Mouse (Mus musculus) limb, embryonic 10.5 days (tissue): ENCODE measurements around the gene Xpo6. TPM values are rescaled to one million over a fixed set of nuclear protein-coding genes. Genes with fewer than 3 reads are reported as not detected.
A peak's percentile ranks its signal among the peaks of the same experiment; 100 is the strongest.

Experiments used
- DNase-seq: peaks from one replicate; pipeline ENCODE4 v3.0.0-alpha.2; 2017; ENCODE audit warnings: low spot score
- H3K27ac ChIP-seq: fragments of 300-500 bp; sonication (generic); 2 replicates; pipeline ENCODE4 v1.5.1; 2016; ENCODE audit warnings: mild to moderate bottlenecking
- H3K27me3 ChIP-seq: fragments of 300-500 bp; sonication (generic); 2 replicates; pipeline ENCODE4 v1.6.1; 2016; ENCODE audit warnings: low read depth, mild to moderate bottlenecking; ENCODE audit not compliant: poor library complexity, severe bottlenecking
- H3K36me3 ChIP-seq: fragments of 300-500 bp; sonication (generic); 2 replicates; pipeline ENCODE4 v1.6.1; 2016; ENCODE audit warnings: mild to moderate bottlenecking, moderate library complexity
- H3K4me1 ChIP-seq: fragments of 300-500 bp; sonication (generic); 2 replicates; pipeline ENCODE4 v1.6.1; 2016
- H3K4me3 ChIP-seq: fragments of 300-500 bp; sonication (generic); 2 replicates; pipeline ENCODE4 v1.5.1; 2016; ENCODE audit warnings: mild to moderate bottlenecking, moderate library complexity
- H3K9me3 ChIP-seq: fragments of 300-500 bp; sonication (generic); replicated peaks from 2 replicates; pipeline ENCODE4 v1.6.1; 2016; ENCODE audit warnings: mild to moderate bottlenecking
- WGBS: fragments of 180-500 bp; shearing (Covaris S2); methylation state at CpG from one replicate; pipeline ENCODE4 v1.1.7; 2016; 5-methylcytosine and 5-hydroxymethylcytosine counted together
- polyA plus RNA-seq: library from polyadenylated mRNA; unstranded; fragments of >200 nt; fragmentation: Nextera tagmentation; extraction: Ambion mirVana; gene quantifications from 2 replicates; pipeline ENCODE4 v1.2.1, GENCODE M21; 2016

The Xpo6 gene
- polyA plus RNA-seq, 1 experiment from 2014 or later: 80.1 TPM

GRCm38 (mm10) chr7:126230357-126231148, 30.3 kb upstream of the Xpo6 start:
- Histone ChIP-seq H3K27me3 (no peaks in the 10 kb centered on the region), H3K4me3 (no peak overlapping the region), H3K27ac (no peak overlapping the region), H3K36me3 (no peaks in the 10 kb centered on the region), H3K4me1 (no peaks in the 10 kb centered on the region), H3K9me3 (no peaks in the 10 kb centered on the region)
- 61% methylated on average over 8 of the region's 8 CpGs for WGBS
- no peak for DNase-seq

- no peak for DNase-seq
- Histone ChIP-seq H3K27ac (no peak overlapping the region), H3K4me1 (no peaks in the 10 kb centered on the region), H3K9me3 (no peaks in the 10 kb centered on the region), H3K4me3 (no peak overlapping the region), H3K27me3 (no peaks in the 10 kb centered on the region), H3K36me3 (no peaks in the 10 kb centered on the region)
- WGBS: 23% methylated on average over 5 of the region's 5 CpGs
These were observed 25.8 kb upstream of the Xpo6 start for GRCm38 (mm10) chr7:126226136-126226535.

- Histone ChIP-seq H3K4me1 (no peaks in the 10 kb centered on the region), H3K9me3 (no peaks in the 10 kb centered on the region), H3K27ac (no peak overlapping the region), H3K36me3 (no peaks in the 10 kb centered on the region), H3K27me3 (no peaks in the 10 kb centered on the region), H3K4me3 (no peak overlapping the region)
- no peak for DNase-seq
- WGBS: 60% methylated on average over 3 of the region's 3 CpGs
These were observed 22.5 kb upstream of the Xpo6 start for GRCm38 (mm10) chr7:126222753-126223152.

GRCm38 (mm10) chr7:126220611-126221010, 20.3 kb upstream of the Xpo6 start:
- 18% methylated on average over 1 of the region's 1 CpGs for WGBS

GRCm38 (mm10) chr7:126218311-126218710, 18.0 kb upstream of the Xpo6 start:
- 90% methylated on average over 1 of the region's 1 CpGs for WGBS
- no peak for DNase-seq
- Histone ChIP-seq H3K36me3 (no peaks in the 10 kb centered on the region), H3K9me3 (no peaks in the 10 kb centered on the region), H3K27me3 (no peaks in the 10 kb centered on the region), H3K4me3 (no peak overlapping the region), H3K27ac (no peak overlapping the region), H3K4me1 (no peaks in the 10 kb centered on the region)

More at GRCm38 (mm10) chr7:126220611-126221010, 20.3 kb upstream of the Xpo6 start:
- Histone ChIP-seq H3K4me3 (no peak overlapping the region), H3K36me3 (no peaks in the 10 kb centered on the region), H3K4me1 (no peaks in the 10 kb centered on the region), H3K9me3 (no peaks in the 10 kb centered on the region), H3K27ac (no peak overlapping the region), H3K27me3 (no peaks in the 10 kb centered on the region)
- no peak for DNase-seq

- H3K4me1 ChIP-seq: no peaks in the 10 kb centered on the region
- H3K9me3 ChIP-seq: no peaks in the 10 kb centered on the region
- DNase-seq: no peak
- no peaks in the 10 kb centered on the region for H3K36me3 ChIP-seq
- no peaks in the 10 kb centered on the region for H3K27me3 ChIP-seq
- WGBS: 77% methylated on average over 1 of the region's 1 CpGs
- no peak overlapping the region for H3K4me3 ChIP-seq
- no peak overlapping the region for H3K27ac ChIP-seq
These were observed 16.6 kb upstream of the Xpo6 start for GRCm38 (mm10) chr7:126216867-126217266.

GRCm38 (mm10) chr7:126210856-126211255, 10.6 kb upstream of the Xpo6 start:
- Histone ChIP-seq H3K27ac (no peak overlapping the region), H3K9me3 (no peaks in the 10 kb centered on the region), H3K36me3 (no peaks in the 10 kb centered on the region), H3K27me3 (no peaks in the 10 kb centered on the region), H3K4me3 (no peak overlapping the region), H3K4me1 (no peaks in the 10 kb centered on the region; the same call in 1 of the 2 replicates)
- DNase-seq: no peak
- WGBS: 93% methylated on average over 5 of the region's 5 CpGs

GRCm38 (mm10) chr7:126200997-126201345, 670 bp upstream of the Xpo6 start:
- H3K9me3 ChIP-seq: no peaks in the 10 kb centered on the region
- H3K27ac ChIP-seq: peak overlapping the region; percentile 98; the same call in 1 of the 2 replicates
- no peak for DNase-seq
- peaks cover 18% of the 10 kb centered on the region for H3K4me1 ChIP-seq
- no peaks in the 10 kb centered on the region for H3K27me3 ChIP-seq
- WGBS: 94% methylated on average over 4 of the region's 4 CpGs
- H3K36me3 ChIP-seq: no peaks in the 10 kb centered on the region
- peak overlapping the region; percentile 93 for H3K4me3 ChIP-seq

- WGBS: under 1% methylated on average over 27 of the region's 27 CpGs
- Histone ChIP-seq H3K4me1 (peaks cover 18% of the 10 kb centered on the region), H3K36me3 (no peaks in the 10 kb centered on the region), H3K4me3 (peak overlapping the region; percentile 93), H3K9me3 (no peaks in the 10 kb centered on the region), H3K27ac (peak overlapping the region; percentile 98), H3K27me3 (no peaks in the 10 kb centered on the region)
- peak; percentile 79 for DNase-seq
These were observed 604 bp downstream of the Xpo6 start for GRCm38 (mm10) chr7:126199691-126200102.

GRCm38 (mm10) chr7:126198926-126199325, 1.4 kb downstream of the Xpo6 start:
- Histone ChIP-seq H3K4me1 (peaks cover 18% of the 10 kb centered on the region), H3K27me3 (no peaks in the 10 kb centered on the region), H3K36me3 (no peaks in the 10 kb centered on the region), H3K27ac (peak overlapping the region; percentile 98; the same call in 1 of the 2 replicates), H3K4me3 (peak overlapping the region; percentile 93), H3K9me3 (no peaks in the 10 kb centered on the region)
- DNase-seq: no peak
- WGBS: 30% methylated on average over 1 of the region's 1 CpGs

- Histone ChIP-seq H3K27me3 (no peaks in the 10 kb centered on the region), H3K4me1 (peaks cover 13% of the 10 kb centered on the region), H3K27ac (no peak overlapping the region), H3K4me3 (no peak overlapping the region), H3K9me3 (no peaks in the 10 kb centered on the region), H3K36me3 (peaks cover 23% of the 10 kb centered on the region)
- DNase-seq: no peak
- 97% methylated on average over 1 of the region's 1 CpGs for WGBS
These were observed 6.1 kb downstream of the Xpo6 start for GRCm38 (mm10) chr7:126194175-126194574.

- Histone ChIP-seq H3K4me3 (no peak overlapping the region), H3K27ac (no peak overlapping the region), H3K27me3 (no peaks in the 10 kb centered on the region), H3K9me3 (no peaks in the 10 kb centered on the region), H3K36me3 (peaks cover 26% of the 10 kb centered on the region), H3K4me1 (no peaks in the 10 kb centered on the region)
- no peak for DNase-seq
- WGBS: 80% methylated on average over 1 of the region's 1 CpGs
These were observed 8.8 kb downstream of the Xpo6 start for GRCm38 (mm10) chr7:126191471-126191870.

GRCm38 (mm10) chr7:126189517-126189916, 10.8 kb downstream of the Xpo6 start:
- 90% methylated on average over 1 of the region's 1 CpGs for WGBS
- no peak for DNase-seq
- Histone ChIP-seq H3K36me3 (peaks cover 26% of the 10 kb centered on the region), H3K27ac (no peak overlapping the region), H3K27me3 (no peaks in the 10 kb centered on the region), H3K4me1 (peaks cover 7% of the 10 kb centered on the region), H3K9me3 (no peaks in the 10 kb centered on the region), H3K4me3 (no peak overlapping the region)

- Histone ChIP-seq H3K9me3 (no peaks in the 10 kb centered on the region), H3K36me3 (peaks cover 17% of the 10 kb centered on the region), H3K4me3 (no peak overlapping the region), H3K27me3 (no peaks in the 10 kb centered on the region), H3K4me1 (peaks cover 18% of the 10 kb centered on the region), H3K27ac (no peak overlapping the region)
- no peak for DNase-seq
These were observed 14.3 kb downstream of the Xpo6 start for GRCm38 (mm10) chr7:126185999-126186398.
